Mouse (Mus musculus): ENCODE measurements at regions not wholly inside any gene's neighbourhood (a gene's known extent, or its start where the extent isn't known, plus 50 kb on each side); places are given as distances from the start of the nearest gene placed in this dataset.

DNA sequence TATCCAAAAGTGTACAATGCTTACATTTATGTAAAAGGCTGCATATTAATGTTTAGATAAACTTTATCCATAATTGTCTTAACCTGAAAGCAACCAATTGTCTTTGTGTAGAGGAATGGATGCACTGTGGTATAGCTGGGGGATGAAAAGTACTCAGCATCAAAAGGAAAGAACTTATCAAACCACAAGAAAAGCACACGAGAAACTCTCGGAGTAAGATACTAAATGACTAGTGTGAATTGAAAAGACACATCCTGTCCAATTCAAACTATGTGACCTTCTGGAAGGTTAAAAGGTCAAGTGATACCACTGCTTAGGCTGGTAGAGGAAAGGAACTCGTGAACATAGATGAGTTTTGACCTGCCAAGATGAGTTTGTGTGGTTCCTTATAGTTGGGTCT lies 192.2 kb upstream of the Tbl1xr1 start:
- TF ChIP-seq CTCF (IDR thresholded peaks at IDR 0.05; ENCODE audit: low read depth): no peak
- no peak for TF ChIP-seq EP300 (IDR thresholded peaks at IDR 0.05; ENCODE audit: low read depth)

Measured in heart, postnatal 0 days (tissue).